ENCODE assay signal across 9 mouse cellular contexts in genomic region chr15:100463712-100464111, GRCm38 (mm10). TPM values are rescaled to one million over a fixed set of nuclear protein-coding genes. Genes with fewer than 3 reads are reported as not detected.
DNase-seq lines count a peak whose midpoint lies in the region; ATAC-seq lines count a peak whose summit lies in the region.
"Had no signal": no experiment of that assay in that cellular context is flagged by ENCODE, and none has a peak within 500 bp of the region (broad histone marks: within the 10 kb centered on the region; RNA-seq: fewer than 3 reads in every experiment).

No protein-coding gene starts in this region.

- 29% methylated on average over 6 of the region's 6 CpGs for WGBS in hindbrain, embryonic 10.5 days
- 25% methylated on average over 6 of the region's 6 CpGs for WGBS in hindbrain, embryonic 13.5 days
- WGBS in neural tube, embryonic 11.5 days: 32% methylated on average over 6 of the region's 6 CpGs

- H3K4me1 ChIP-seq in hindbrain, embryonic 10.5 days (replicated peaks): peaks cover 17% of the 10 kb centered on the region
- H3K4me1 ChIP-seq in hindbrain, embryonic 13.5 days (replicated peaks): peaks cover 22% of the 10 kb centered on the region
- H3K4me1 ChIP-seq in neural tube, embryonic 11.5 days (ENCODE audit: control insufficient read depth, insufficient read depth, low read length): peaks cover 11% of the 10 kb centered on the region; the same call in 1 of the 2 replicates

- no peaks in the 10 kb centered on the region for H3K36me3 ChIP-seq in hindbrain, embryonic 10.5 days
- H3K36me3 ChIP-seq in hindbrain, embryonic 13.5 days: no peaks in the 10 kb centered on the region
- no peaks in the 10 kb centered on the region for H3K36me3 ChIP-seq in neural tube, embryonic 11.5 days (ENCODE audit: control insufficient read depth, insufficient read depth, low read length)
- H3K36me3 ChIP-seq: embryonic facial prominence, embryonic 15.5 days had no signal

- H3K27ac ChIP-seq in hindbrain, embryonic 10.5 days: no peak overlapping the region
- H3K27ac ChIP-seq in hindbrain, embryonic 13.5 days: no peak overlapping the region
- no peak overlapping the region for H3K27ac ChIP-seq in neural tube, embryonic 11.5 days (ENCODE audit: low read depth, low read length)
- H3K27ac ChIP-seq: embryonic facial prominence, embryonic 15.5 days had no signal

- H3K27me3 ChIP-seq in hindbrain, embryonic 10.5 days (ENCODE audit: insufficient read depth, poor library complexity, severe bottlenecking): peaks cover 4% of the 10 kb centered on the region; the same call in 1 of the 2 replicates
- H3K27me3 ChIP-seq in hindbrain, embryonic 13.5 days: peaks cover 11% of the 10 kb centered on the region; the same call in 1 of the 2 replicates
- H3K27me3 ChIP-seq in neural tube, embryonic 11.5 days (ENCODE audit: control insufficient read depth, insufficient read depth, low read length): no peaks in the 10 kb centered on the region
- H3K27me3 ChIP-seq: embryonic facial prominence, embryonic 15.5 days had no signal

- H3K9ac ChIP-seq in hindbrain, embryonic 13.5 days: no peak overlapping the region
- H3K9ac ChIP-seq in neural tube, embryonic 11.5 days (ENCODE audit: low read length): no peak overlapping the region
- H3K9ac ChIP-seq: embryonic facial prominence, embryonic 15.5 days had no signal

- H3K9me3 ChIP-seq in hindbrain, embryonic 10.5 days: no peaks in the 10 kb centered on the region
- H3K9me3 ChIP-seq in hindbrain, embryonic 13.5 days: no peaks in the 10 kb centered on the region
- H3K9me3 ChIP-seq in neural tube, embryonic 11.5 days (ENCODE audit: control insufficient read depth, low read length): no peaks in the 10 kb centered on the region
- H3K9me3 ChIP-seq: embryonic facial prominence, embryonic 15.5 days had no signal

- ATAC-seq in hindbrain, embryonic 13.5 days (ENCODE audit: low FRiP score): no peak
- ATAC-seq in neural tube, embryonic 11.5 days (ENCODE audit: insufficient read depth, low FRiP score, low TSS enrichment): no peak

- no peak overlapping the region for H3K4me2 ChIP-seq in hindbrain, embryonic 13.5 days
- no peak overlapping the region for H3K4me2 ChIP-seq in neural tube, embryonic 11.5 days (ENCODE audit: low read depth)
- H3K4me2 ChIP-seq: embryonic facial prominence, embryonic 15.5 days had no signal

- no peak overlapping the region for H3K4me3 ChIP-seq in hindbrain, embryonic 10.5 days
- no peak overlapping the region for H3K4me3 ChIP-seq in hindbrain, embryonic 13.5 days
- H3K4me3 ChIP-seq in neural tube, embryonic 11.5 days (ENCODE audit: low read depth, low read length): no peak overlapping the region
- H3K4me3 ChIP-seq: embryonic facial prominence, embryonic 15.5 days had no signal

- DNase-seq in hindbrain, embryonic 10.5 days (ENCODE audit: low spot score): peak; percentile 60
- DNase-seq in ES-CJ7 (ENCODE audit: low read depth, low spot score): peak; percentile 74
- DNase-seq in c-Kit-negative CD71-positive TER-119-positive erythroid progenitor cells, embryonic 14.5 days (ENCODE audit: low read depth, low spot score): peak; percentile 46
- peak; percentile 59 to 65 for DNase-seq in frontal cortex, postnatal 25 days (ENCODE audit: low spot score in 2 of 2)
- DNase-seq in left cerebral cortex, adult 11 months (ENCODE audit: low spot score): peak; percentile 51
- DNase-seq in neural tube, embryonic 11.5 days (ENCODE audit: low spot score): peak; percentile 68
- DNase-seq in thymus, postnatal 25 days: peak; percentile 78

RNA-seq across cellular contexts. Expression of gene Letmd1, which starts 5.1 kb away (rescaled TPM):
- 38.0 and 41.2 TPM in 2 replicates for polyA plus RNA-seq in hindbrain, embryonic 10.5 days (2016; fragmentation: Nextera tagmentation; extraction: Ambion mirVana)
- 53.1 and 56.4 TPM in 2 replicates for polyA plus RNA-seq in hindbrain, embryonic 13.5 days (2015; fragmentation: Nextera tagmentation; extraction: Ambion mirVana)
- 47.3 and 51.1 TPM in 2 replicates for polyA plus RNA-seq in neural tube, embryonic 11.5 days (2014; fragmentation: Nextera tagmentation; extraction: Ambion mirVana)

RNA-seq across cellular contexts. Expression of gene Csrnp2, which starts 31.6 kb away (rescaled TPM):
- polyA plus RNA-seq in hindbrain, embryonic 10.5 days (2016; fragmentation: Nextera tagmentation; extraction: Ambion mirVana): 20.9 and 26.2 TPM in 2 replicates
- 43.2 and 44.4 TPM in 2 replicates for polyA plus RNA-seq in hindbrain, embryonic 13.5 days (2015; fragmentation: Nextera tagmentation; extraction: Ambion mirVana)
- 28.9 and 29.9 TPM in 2 replicates for polyA plus RNA-seq in neural tube, embryonic 11.5 days (2014; fragmentation: Nextera tagmentation; extraction: Ambion mirVana)

RNA-seq across cellular contexts. Expression of gene Slc11a2, which starts 38.8 kb away (rescaled TPM):
- 25.1 and 26.2 TPM in 2 replicates for polyA plus RNA-seq in hindbrain, embryonic 10.5 days (2016; fragmentation: Nextera tagmentation; extraction: Ambion mirVana)
- polyA plus RNA-seq in hindbrain, embryonic 13.5 days (2015; fragmentation: Nextera tagmentation; extraction: Ambion mirVana): 23.8 and 24.1 TPM in 2 replicates
- 18.2 and 21.6 TPM in 2 replicates for polyA plus RNA-seq in neural tube, embryonic 11.5 days (2014; fragmentation: Nextera tagmentation; extraction: Ambion mirVana)

RNA-seq across cellular contexts. Expression of gene Gm5475, which starts 41.8 kb away (rescaled TPM):
- not detected in 2 replicates for polyA plus RNA-seq in hindbrain, embryonic 10.5 days (2016; fragmentation: Nextera tagmentation; extraction: Ambion mirVana)
- 0.10 and 0.14 TPM in 2 replicates for polyA plus RNA-seq in hindbrain, embryonic 13.5 days (2015; fragmentation: Nextera tagmentation; extraction: Ambion mirVana)
- 0.08 TPM in 1 of 2 replicates, not detected in the other for polyA plus RNA-seq in neural tube, embryonic 11.5 days (2014; fragmentation: Nextera tagmentation; extraction: Ambion mirVana)
